Mouse (Mus musculus): ENCODE results near the gene Neo1.
"Not testable (repeated sequence)": the region's sequence is repeated elsewhere in the genome, so short reads cannot be mapped to it uniquely, and the experiment has no call there.

Neo1 gene

GRCm38 (mm10) chr9:58989255-58989928, 46.8 kb downstream of the Neo1 start:
- DNase-seq: no peak

- no peak for DNase-seq
These were observed 57.2 kb downstream of the Neo1 start for GRCm38 (mm10) chr9:58979034-58979433.

DNA sequence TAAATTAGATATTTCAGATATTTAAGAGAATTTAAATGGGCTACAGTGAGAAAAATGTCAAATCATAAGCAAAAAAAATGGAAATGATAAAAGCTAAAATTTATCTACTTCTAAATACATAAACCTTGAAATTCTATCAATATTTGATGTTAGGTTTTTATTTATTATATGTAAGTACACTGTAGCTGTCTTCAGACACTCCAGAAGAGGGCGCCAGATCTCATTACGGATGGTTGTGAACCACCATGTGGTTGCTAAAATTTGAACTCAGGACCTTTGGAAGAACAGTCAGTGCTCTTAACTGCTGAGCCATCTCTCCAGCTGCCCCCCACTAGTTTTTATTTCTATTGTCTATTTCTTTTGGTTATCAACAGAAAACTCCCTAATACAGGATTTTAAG, 65.1 kb downstream of the Neo1 start:
- DNase-seq: not testable (repeated sequence)

DNA sequence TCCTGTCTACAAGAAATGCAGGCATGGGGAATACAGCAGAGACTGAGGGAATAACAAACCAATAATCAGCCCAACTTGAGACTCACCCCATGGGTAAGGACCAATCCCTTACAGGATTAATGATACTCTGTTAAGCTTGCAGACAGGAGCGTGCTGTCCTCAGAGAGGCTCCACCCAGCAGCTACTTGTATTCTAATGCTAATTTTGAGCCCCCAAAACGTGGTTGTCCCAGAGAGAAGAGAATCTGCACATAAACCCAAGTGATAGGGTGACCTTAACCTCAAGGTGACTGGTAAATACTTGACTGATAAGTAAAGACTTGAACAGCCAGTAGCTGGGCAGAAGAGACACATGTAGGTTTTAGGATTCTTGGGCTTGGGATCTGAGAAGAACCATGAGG, 68.9 kb downstream of the Neo1 start:
- no peak for DNase-seq

GRCm38 (mm10) chr9:58955507-58955906, 80.7 kb downstream of the Neo1 start:
- peak; percentile 32 for DNase-seq

- DNase-seq: not testable (repeated sequence)
These were observed 90.3 kb downstream of the Neo1 start for GRCm38 (mm10) chr9:58945910-58946309.

GRCm38 (mm10) chr9:58934776-58935175, 101.5 kb downstream of the Neo1 start:
- no peak for DNase-seq

GRCm38 (mm10) chr9:58928103-58928502, 108.1 kb downstream of the Neo1 start:
- DNase-seq: peak; percentile 70

DNA sequence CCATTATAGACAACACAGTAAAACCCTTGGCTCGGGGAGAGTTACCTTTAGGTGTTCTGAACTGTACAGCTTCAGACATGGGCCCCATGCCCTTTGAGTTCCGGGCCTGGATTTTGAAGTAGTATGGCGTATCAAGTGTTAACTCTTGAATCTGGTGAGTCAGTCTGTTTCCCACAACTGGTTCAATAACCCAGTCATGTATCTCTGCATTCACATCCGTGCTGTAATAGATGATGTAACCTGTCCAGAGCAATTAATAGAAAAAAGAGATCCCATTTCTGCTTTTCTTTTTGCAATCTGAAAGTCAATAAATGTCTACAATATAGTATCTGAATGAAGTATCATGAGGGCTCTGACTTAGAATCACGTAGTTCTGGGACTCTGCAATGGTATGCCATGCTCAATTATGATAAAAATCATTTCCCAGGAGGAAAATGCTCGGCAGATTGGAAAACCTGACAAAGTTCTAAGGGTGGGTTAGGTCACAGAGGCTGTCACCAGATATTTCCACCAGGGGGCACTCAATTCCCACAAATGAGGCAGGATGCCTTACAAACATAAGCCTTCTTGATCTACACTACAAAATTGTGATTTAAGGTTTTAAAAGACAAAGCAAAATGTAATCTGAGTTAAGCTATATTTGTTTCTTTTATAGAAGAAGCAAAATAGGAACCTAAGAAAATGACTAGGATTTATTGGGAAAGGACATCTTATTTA, 133.2 kb downstream of the Neo1 start:
- peak; percentile 72 for DNase-seq

GRCm38 (mm10) chr9:58899602-58900001, 136.6 kb downstream of the Neo1 start:
- DNase-seq: no peak

DNA sequence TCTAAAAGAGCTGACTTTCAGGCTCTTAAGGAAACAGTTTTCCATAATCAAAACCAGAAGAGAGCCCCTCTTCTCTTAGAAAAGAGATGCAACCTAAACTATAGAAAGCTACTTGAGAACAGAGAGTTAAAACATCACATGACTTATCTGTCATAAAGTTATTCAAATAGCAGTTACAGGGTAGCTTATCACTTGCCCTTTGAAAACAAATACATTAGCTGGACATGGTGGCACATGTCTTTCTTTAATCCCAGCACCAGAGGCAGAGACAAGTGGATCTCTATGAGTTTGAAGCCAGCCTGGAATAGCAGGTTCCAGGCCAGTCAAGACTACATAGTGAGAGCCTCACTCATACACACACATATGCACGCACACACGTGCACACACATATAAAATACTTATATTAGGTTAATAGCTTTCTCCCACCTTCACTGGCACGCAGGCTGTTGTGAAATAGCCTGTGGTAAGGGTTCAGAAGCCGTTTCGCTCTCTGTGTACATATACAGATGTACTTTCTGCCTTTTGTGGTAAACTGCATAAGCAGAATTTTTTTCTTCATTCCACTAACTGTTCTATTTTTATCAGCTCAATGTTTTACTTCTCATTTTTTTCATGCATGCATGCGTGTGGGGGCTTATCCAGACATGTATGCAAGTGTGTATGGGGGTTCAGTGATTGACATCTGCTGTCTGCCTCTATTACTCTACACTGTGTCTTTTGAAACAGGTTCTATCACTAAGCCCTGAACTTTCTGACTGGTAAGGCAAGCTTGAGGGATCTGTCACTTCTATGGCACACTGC, 144.2 kb downstream of the Neo1 start:
- DNase-seq: no peak

DNA sequence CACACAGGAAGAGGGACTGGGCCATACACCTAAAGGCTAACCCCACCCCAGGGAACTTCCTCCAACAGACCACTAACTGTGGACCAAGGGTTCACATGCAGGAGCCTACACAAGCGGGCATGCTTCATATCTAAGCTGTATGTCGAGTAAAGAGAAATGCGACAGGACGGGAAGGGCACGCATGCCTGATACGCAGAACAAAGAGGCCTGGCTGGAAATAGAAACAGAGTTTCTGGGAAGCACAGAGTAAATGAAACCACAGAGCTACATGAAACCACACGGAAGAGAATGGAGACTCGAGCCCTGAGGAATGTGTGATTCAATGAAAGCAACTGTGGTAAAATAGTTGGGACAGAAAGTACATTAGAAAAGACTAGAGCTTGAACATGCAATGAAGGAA, 145.3 kb downstream of the Neo1 start:
- DNase-seq: no peak

DNA sequence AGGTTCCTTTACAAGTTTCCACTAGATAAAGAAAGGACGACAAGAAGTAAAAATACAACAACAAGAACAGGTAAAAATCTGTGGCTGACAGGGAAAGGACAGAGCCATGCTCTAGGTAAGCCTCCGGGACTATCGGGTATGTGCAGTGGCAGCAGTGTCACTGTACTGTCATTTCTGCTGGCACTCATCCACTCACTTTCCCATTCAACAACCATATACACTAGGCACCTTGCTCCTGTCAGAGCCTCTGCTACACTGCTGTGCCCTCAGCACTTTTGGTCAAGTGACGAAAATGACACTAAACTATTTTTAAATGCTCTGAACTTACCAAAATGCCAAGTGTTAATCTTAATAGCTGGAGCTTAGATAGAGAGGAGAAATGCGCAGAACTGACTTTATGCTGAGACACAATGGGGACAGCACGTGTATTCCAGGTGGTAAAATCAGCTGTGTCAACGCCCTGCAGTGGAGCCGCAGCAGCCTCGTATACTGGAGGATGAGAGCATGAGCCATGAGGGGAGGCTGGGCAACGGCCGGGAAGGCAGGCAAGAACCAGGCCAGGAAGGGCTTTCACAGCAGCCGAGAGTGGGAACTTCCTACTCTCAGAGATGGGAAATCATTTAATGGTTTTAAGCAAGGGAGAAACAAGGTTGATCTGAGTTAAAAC, 146.3 kb downstream of the Neo1 start:
- DNase-seq: no peak

- DNase-seq: no peak
These were observed 153.6 kb downstream of the Neo1 start for GRCm38 (mm10) chr9:58882686-58883085.

DNA sequence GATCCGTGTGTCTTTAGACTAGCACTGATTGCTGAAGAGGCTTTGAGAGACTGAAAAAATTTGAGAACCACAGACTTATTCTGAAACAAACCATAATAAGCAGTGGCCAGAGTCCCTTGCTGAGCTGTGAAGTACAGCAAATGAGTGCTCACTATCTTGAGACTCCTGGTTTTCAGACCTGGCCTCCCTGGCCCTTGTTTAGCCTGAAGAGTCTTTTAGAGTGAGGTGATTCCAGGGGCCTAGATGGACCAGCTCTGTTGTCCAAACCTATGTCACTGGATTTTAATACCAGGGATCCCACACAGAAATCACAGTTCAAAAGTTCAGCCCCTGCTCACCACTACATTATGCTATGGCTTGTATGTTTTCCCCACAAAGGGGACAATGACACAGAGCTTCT, 156.4 kb downstream of the Neo1 start:
- no peak for DNase-seq

DNA sequence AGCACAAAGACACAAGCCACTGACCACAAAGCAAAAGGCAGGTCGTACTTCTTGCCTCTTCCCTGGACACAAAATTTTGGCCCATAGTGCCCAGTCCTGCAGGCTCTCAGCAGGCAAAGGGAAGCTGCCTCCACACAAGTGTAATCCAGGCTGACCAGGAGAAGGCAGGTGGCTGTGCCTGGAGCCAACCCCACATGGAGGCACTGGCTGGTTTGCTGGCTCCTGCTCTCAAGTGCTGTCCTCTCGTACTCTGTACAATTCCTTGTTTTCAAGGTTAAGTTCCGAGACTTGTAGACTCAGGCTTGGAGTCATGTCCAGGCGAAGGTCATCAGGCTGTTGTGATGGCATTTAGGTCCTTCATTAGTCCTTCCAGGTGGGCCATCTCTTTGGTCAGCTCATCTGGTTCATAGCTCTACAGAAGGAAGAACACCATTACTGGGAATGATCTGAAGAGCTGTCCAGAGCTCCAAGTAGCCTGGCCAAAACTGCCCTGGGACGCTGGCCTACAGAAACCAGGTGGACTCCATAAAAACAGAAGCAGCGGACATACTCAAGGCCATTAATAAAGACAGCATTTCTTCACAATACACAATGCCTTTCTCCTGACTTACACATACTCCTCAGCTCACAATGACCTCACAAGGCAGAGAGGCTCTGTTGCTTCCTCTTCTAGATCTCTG, 159.2 kb downstream of the Neo1 start:
- DNase-seq: no peak

- DNase-seq: no peak
These were observed 160.8 kb downstream of the Neo1 start for GRCm38 (mm10) chr9:58875439-58875838.

- no peak for DNase-seq
These were observed 161.9 kb downstream of the Neo1 start for GRCm38 (mm10) chr9:58874354-58874753.

DNA sequence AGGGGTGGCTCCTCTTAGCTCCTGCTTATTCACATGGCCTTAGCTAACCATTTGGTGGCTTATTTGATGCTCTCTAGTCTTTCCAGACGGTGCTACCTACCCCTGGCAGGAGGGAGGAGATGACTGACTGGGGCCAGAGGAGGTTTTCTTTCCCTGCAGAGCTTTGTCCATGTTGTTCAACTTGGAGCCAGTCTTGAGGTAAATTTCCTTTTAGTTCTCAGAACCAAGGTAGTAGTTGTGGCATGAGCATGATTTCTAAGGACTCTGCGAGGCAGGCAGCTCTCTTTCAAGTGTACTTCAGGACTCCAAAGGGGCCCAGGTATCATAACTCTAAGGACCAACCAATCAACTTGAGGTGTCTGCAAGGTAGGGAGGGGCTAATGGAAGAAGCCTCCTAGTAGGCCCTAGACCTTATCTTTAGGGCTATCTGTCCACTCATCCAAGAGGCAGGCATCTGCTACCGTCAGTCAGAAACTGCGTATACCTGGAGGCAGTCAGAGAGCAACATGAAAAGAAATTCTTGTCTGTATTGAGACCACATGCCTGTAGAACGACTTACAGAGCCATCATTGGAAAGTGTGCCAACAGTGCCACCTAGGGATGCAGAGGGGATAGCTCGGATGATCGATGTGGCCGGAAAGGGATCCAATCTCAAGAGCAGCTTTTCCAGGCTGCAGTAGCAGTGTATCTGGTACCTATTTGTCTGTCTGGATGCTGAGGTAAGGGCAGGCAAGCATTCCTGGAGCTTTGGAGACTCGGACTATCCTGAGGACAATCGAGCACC, 162.5 kb downstream of the Neo1 start:
- peak; percentile 78 for DNase-seq

DNA sequence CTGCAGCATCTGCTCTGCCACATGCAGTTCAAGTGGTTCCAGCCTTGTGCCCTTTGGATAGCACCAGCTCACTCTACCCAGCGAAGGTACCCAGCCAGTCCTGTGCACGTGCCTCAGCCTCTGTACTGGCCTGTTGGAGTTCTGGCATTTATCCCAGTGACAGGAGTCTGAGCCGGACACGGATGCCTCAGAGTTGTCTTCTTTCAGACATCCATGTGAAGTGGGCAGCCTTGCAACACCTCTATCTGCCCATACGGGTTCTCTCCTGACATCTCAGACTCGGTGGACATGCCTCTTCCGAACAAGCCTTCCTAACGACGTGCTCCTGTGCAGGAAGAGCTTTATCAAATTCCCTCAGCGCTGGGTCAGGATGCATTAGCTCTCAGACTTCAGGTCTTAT, 165.1 kb downstream of the Neo1 start:
- DNase-seq: no peak

GRCm38 (mm10) chr9:58863826-58864225, 172.4 kb downstream of the Neo1 start:
- peak; percentile 62 for DNase-seq

All from retina, postnatal 1 day (tissue).